Mouse (Mus musculus): ENCODE results near the gene 1700016H13Rik. TPM values are rescaled to one million over a fixed set of nuclear protein-coding genes. Genes with fewer than 3 reads are reported as not detected.

Gene 1700016H13Rik
- total and polyA plus RNA-seq, 3 experiments, result 0.23 to 0.40 TPM; not detected in 1

DNA sequence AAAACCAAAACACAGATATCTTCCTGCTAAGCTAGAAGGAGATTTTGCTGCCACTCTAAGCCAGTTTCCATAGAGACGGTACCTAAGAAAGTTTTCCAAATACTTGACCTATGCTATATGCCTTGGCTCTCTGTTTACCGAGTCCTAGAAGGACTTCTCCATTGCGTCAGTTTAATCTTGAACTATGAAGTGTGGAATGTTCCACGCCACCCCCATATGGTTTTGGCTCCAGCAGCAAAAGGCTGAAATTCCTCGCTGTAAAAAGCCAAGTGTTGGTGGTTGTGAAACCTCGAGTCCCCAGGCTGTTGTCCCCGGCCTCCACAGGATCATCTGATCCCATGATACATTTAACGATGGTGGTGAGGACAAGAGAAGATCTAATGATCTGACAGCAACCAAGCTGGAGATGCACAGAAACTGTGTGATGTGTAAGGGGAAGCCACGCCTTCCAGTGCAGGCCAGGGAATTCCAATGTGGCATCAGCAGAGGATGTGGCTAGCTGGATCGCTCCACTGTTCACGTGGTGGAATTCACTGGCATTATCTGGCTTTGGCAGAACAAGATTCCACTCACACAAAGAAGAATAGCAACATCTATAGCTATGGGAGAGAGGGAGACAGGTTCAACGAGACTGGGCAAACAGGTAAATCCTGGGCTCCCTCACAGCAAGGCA is 35.4 kb downstream of the 1700016H13Rik start:
- TF ChIP-seq MAZ (IDR thresholded peaks at IDR 0.05; ENCODE audit: low read depth, low read length) (no peak), CTCF (IDR thresholded peaks at IDR 0.05 in 2 of 3, conservative IDR thresholded peaks at IDR 0.05 in 1 of 3; ENCODE audit: control insufficient read depth in 1 of 3, insufficient read depth in 1 of 3, low read depth in 2 of 3, low read length in 3 of 3, poor library complexity in 1 of 3, severe bottlenecking in 1 of 3) (no peak)
- no peak overlapping the region for H3K9ac ChIP-seq (ENCODE audit: control insufficient read depth, low read depth, low read length, poor library complexity, severe bottlenecking)
- H3K9me3 ChIP-seq (replicated peaks; ENCODE audit: insufficient read depth, low read length), result no peaks in the 10 kb centered on the region
- no peaks in the 10 kb centered on the region for H3K36me3 ChIP-seq (ENCODE audit: control insufficient read depth in 1 of 2, insufficient read depth in 2 of 2, low read length in 2 of 2)
- H3K79me2 ChIP-seq (ENCODE audit: control insufficient read depth, insufficient read depth, low read length, poor library complexity), result no peaks in the 10 kb centered on the region
- no peaks in the 10 kb centered on the region for H3K4me1 ChIP-seq (ENCODE audit: control insufficient read depth in 1 of 2, insufficient read depth in 2 of 2, low read length in 2 of 2)
- H3K4me3 ChIP-seq (ENCODE audit: control insufficient read depth in 1 of 2, insufficient read depth in 1 of 2, low read depth in 2 of 2, low read length in 2 of 2), result no peak overlapping the region
- DNase-seq (ENCODE audit: low read depth, low spot score), result no peak
- H3K27ac ChIP-seq (ENCODE audit: control insufficient read depth, low read depth, low read length), result no peak overlapping the region
- peaks cover 0 to 3% of the 10 kb centered on the region in 2 experiments for H3K27me3 ChIP-seq (ENCODE audit: control insufficient read depth in 1 of 2, insufficient read depth in 2 of 2, low read length in 2 of 2)

DNA sequence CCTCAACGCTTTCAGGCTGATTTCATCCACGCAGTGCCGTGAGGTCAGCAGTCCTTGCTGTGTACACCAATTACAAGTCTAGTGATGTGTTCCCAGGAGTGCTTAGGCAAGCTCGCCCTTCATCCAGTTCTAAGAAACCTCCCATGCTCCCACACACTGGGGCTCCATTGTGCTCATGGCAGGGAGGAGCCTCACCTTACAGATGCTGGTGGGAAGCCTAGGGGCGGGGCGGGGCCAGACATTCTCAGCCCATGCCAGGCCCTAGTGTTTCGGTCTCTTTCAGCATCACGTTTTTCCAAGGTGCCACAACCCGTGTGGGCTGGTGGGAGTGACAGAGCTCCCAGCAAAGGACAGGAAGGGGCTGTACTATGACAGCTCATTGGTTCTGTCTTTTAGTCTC is 38.6 kb downstream of the 1700016H13Rik start:
- Histone ChIP-seq H3K9ac (ENCODE audit: control insufficient read depth, low read depth, low read length, poor library complexity, severe bottlenecking) (no peak overlapping the region), H3K27me3 (ENCODE audit: control insufficient read depth in 1 of 2, insufficient read depth in 2 of 2, low read length in 2 of 2) (peaks cover 3 to 4% of the 10 kb centered on the region in 2 experiments), H3K4me1 (ENCODE audit: control insufficient read depth in 1 of 2, insufficient read depth in 2 of 2, low read length in 2 of 2) (no peaks in the 10 kb centered on the region), H3K27ac (ENCODE audit: control insufficient read depth, low read depth, low read length) (no peak overlapping the region), H3K9me3 (replicated peaks; ENCODE audit: insufficient read depth, low read length) (no peaks in the 10 kb centered on the region), H3K36me3 (ENCODE audit: control insufficient read depth in 1 of 2, insufficient read depth in 2 of 2, low read length in 2 of 2) (no peaks in the 10 kb centered on the region), H3K4me3 (ENCODE audit: control insufficient read depth in 1 of 2, insufficient read depth in 1 of 2, low read depth in 2 of 2, low read length in 2 of 2) (no peak overlapping the region), H3K79me2 (ENCODE audit: control insufficient read depth, insufficient read depth, low read length, poor library complexity) (no peaks in the 10 kb centered on the region)
- TF ChIP-seq JUND (IDR thresholded peaks at IDR 0.05; ENCODE audit: low read depth, low read length) (no peak), MEF2A (IDR thresholded peaks at IDR 0.05; ENCODE audit: extremely low read depth, insufficient replicate concordance, low read depth, low read length, poor library complexity, severe bottlenecking) (no peak), GATA1 (IDR thresholded peaks at IDR 0.05; ENCODE audit: low read depth, low read length) (no peak), KAT2A (conservative IDR thresholded peaks at IDR 0.05; ENCODE audit: low read depth, low read length) (no peak), E2F4 (IDR thresholded peaks at IDR 0.05; ENCODE audit: borderline replicate concordance, low read depth, low read length) (no peak), NRF1 (IDR thresholded peaks at IDR 0.05; ENCODE audit: insufficient read depth, low read depth, low read length, poor library complexity, severe bottlenecking) (no peak), EP300 (IDR thresholded peaks at IDR 0.05; ENCODE audit: low read depth in 1 of 2, low read length in 2 of 2) (no peak), USF1 (IDR thresholded peaks at IDR 0.05; ENCODE audit: low read depth, low read length) (no peak), ELF1 (IDR thresholded peaks at IDR 0.05; ENCODE audit: low read depth, low read length) (no peak), TAL1 (IDR thresholded peaks at IDR 0.05; ENCODE audit: low read length) (no peak)
- DNase-seq (ENCODE audit: low read depth, low spot score), result no peak

DNA sequence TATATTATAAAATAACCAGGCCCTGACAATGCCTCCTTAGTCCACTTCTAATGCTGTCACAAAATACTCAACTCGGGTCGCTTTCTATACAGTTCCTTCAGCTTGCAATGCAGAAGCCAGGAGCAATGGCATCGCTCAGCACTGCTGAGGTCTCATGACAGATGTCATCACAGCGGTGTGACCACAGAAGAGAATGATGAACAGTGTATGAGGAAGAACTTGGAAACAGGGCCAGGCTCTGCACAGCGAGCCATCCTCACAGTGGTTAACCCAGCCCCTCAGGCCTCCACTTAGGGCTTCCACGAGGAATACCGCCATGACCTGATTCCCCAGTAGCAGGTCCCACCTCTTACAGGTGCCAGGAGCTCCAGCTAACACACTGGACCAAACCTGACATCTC is 41.5 kb downstream of the 1700016H13Rik start:
- TF ChIP-seq ZKSCAN1 (IDR thresholded peaks at IDR 0.05; ENCODE audit: low read depth, low read length) (no peak), POLR2AphosphoS2 (IDR thresholded peaks at IDR 0.05; ENCODE audit: low read length) (no peak), MXI1 (IDR thresholded peaks at IDR 0.05; ENCODE audit: low read depth, low read length) (no peak), TCF12 (IDR thresholded peaks at IDR 0.05; ENCODE audit: low read depth, low read length) (no peak), RCOR1 (IDR thresholded peaks at IDR 0.05; ENCODE audit: low read depth, low read length) (no peak), MYC (IDR thresholded peaks at IDR 0.05; ENCODE audit: low read depth, low read length) (no peak)
- no peak overlapping the region for H3K9ac ChIP-seq (ENCODE audit: control insufficient read depth, low read depth, low read length, poor library complexity, severe bottlenecking)
- DNase-seq (ENCODE audit: low read depth, low spot score), result no peak
- H3K27ac ChIP-seq (ENCODE audit: control insufficient read depth, low read depth, low read length), result no peak overlapping the region
- H3K9me3 ChIP-seq (replicated peaks; ENCODE audit: insufficient read depth, low read length), result no peaks in the 10 kb centered on the region
- no peaks in the 10 kb centered on the region for H3K36me3 ChIP-seq (ENCODE audit: control insufficient read depth in 1 of 2, insufficient read depth in 2 of 2, low read length in 2 of 2)
- H3K79me2 ChIP-seq (ENCODE audit: control insufficient read depth, insufficient read depth, low read length, poor library complexity), result no peaks in the 10 kb centered on the region
- H3K4me3 ChIP-seq (ENCODE audit: control insufficient read depth in 1 of 2, insufficient read depth in 1 of 2, low read depth in 2 of 2, low read length in 2 of 2), result no peak overlapping the region
- H3K27me3 ChIP-seq (ENCODE audit: control insufficient read depth in 1 of 2, insufficient read depth in 2 of 2, low read length in 2 of 2), result peaks cover 2 to 3% of the 10 kb centered on the region in 2 experiments; a peak in 3 of 4 replicates
- no peaks in the 10 kb centered on the region for H3K4me1 ChIP-seq (ENCODE audit: control insufficient read depth in 1 of 2, insufficient read depth in 2 of 2, low read length in 2 of 2)
